Mouse (Mus musculus): Measurements from ENCODE around the gene Itm2c. TPM values are rescaled to one million over a fixed set of nuclear protein-coding genes. Genes with fewer than 3 reads are reported as not detected.

Gene Itm2c
- polyA plus RNA-seq, 1 experiment: 69.6 TPM

GRCm38 (mm10) chr1:85957290-85957689, 63.2 kb downstream of the Itm2c start:
- no peak for TF ChIP-seq POLR2A (IDR thresholded peaks at IDR 0.05; ENCODE audit: control insufficient read depth, low read depth, low read length)
- no peak for TF ChIP-seq CTCF (IDR thresholded peaks at IDR 0.05; ENCODE audit: control insufficient read depth, insufficient read depth, insufficient replicate concordance, low read depth, low read length)
- Histone ChIP-seq H3K27me3 (ENCODE audit: control insufficient read depth, insufficient read depth, low read length) (no peaks in the 10 kb centered on the region), H3K27ac (ENCODE audit: control insufficient read depth, insufficient read depth, low read depth, low read length) (no peak overlapping the region), H3K4me3 (ENCODE audit: control insufficient read depth, low read depth, low read length) (no peak overlapping the region), H3K4me1 (ENCODE audit: control insufficient read depth, insufficient read depth, low read length) (no peaks in the 10 kb centered on the region), H3K36me3 (ENCODE audit: control insufficient read depth, insufficient read depth, low read length) (no peaks in the 10 kb centered on the region)

- no peaks in the 10 kb centered on the region for H3K36me3 ChIP-seq (ENCODE audit: control insufficient read depth, insufficient read depth, low read length)
- TF ChIP-seq CTCF (IDR thresholded peaks at IDR 0.05; ENCODE audit: control insufficient read depth, insufficient read depth, insufficient replicate concordance, low read depth, low read length) (no peak), POLR2A (IDR thresholded peaks at IDR 0.05; ENCODE audit: control insufficient read depth, low read depth, low read length) (no peak)
- no peak overlapping the region for H3K4me3 ChIP-seq (ENCODE audit: control insufficient read depth, low read depth, low read length)
- H3K4me1 ChIP-seq (ENCODE audit: control insufficient read depth, insufficient read depth, low read length): no peaks in the 10 kb centered on the region
- H3K27me3 ChIP-seq (ENCODE audit: control insufficient read depth, insufficient read depth, low read length): no peaks in the 10 kb centered on the region
- H3K27ac ChIP-seq (ENCODE audit: control insufficient read depth, insufficient read depth, low read depth, low read length): no peak overlapping the region
These were observed 64.0 kb downstream of the Itm2c start for GRCm38 (mm10) chr1:85957942-85958619.

Other genes with a start within 250 kb of the Itm2c start
- 0.79 and 1.1 TPM in 2 replicates for gene Sp100, start 244.3 kb upstream of the Itm2c start, polyA plus RNA-seq (2012; rRNA removed)
- gene A630001G21Rik, start 115.6 kb upstream of the Itm2c start, polyA plus RNA-seq (2012; rRNA removed): 0.35 TPM in 1 of 2 replicates, not detected in the other
- gene Cab39, start 100.8 kb upstream of the Itm2c start, polyA plus RNA-seq (2012; rRNA removed): 38.6 and 41.4 TPM in 2 replicates
- gene 4933407L21Rik, start 34.2 kb downstream of the Itm2c start, polyA plus RNA-seq (2012; rRNA removed): 1.6 TPM in 2 replicates
- gene Gpr55, start 66.7 kb downstream of the Itm2c start, polyA plus RNA-seq (2012; rRNA removed): 4.2 and 5.2 TPM in 2 replicates
- 1,427 and 1,457 TPM in 2 replicates for gene Spata3, start 122.5 kb downstream of the Itm2c start, polyA plus RNA-seq (2012; rRNA removed)
- gene 2810459M11Rik, start 151.6 kb downstream of the Itm2c start, polyA plus RNA-seq (2012; rRNA removed): 0.18 and 0.19 TPM in 2 replicates
- gene Psmd1, start 170.1 kb downstream of the Itm2c start, polyA plus RNA-seq (2012; rRNA removed): 34.6 and 44.0 TPM in 2 replicates
- 0.05 and 0.07 TPM in 2 replicates for gene Htr2b, start 217.7 kb downstream of the Itm2c start, polyA plus RNA-seq (2012; rRNA removed)
- gene Gm21972, start 239.4 kb downstream of the Itm2c start, polyA plus RNA-seq (2012; rRNA removed): 2.6 and 3.1 TPM in 2 replicates

All from testis, adult 2 months (tissue).